Mouse (Mus musculus) olfactory bulb, adult 2 months (tissue): ENCODE measurements around the gene Trip6.

ENCODE experiments used
- CTCF ChIP-seq: fragments of 200-500 bp; IDR thresholded peaks from 2 replicates; pipeline ENCODE4 v1.5.1; 2012; ENCODE audit warnings: low read depth, mild to moderate bottlenecking, low read length, moderate library complexity; ENCODE audit not compliant: insufficient read depth
- POLR2A ChIP-seq: fragments of 200-500 bp; IDR thresholded peaks from 2 replicates; pipeline ENCODE4 v1.6.1; 2012; ENCODE audit warnings: mild to moderate bottlenecking, low read depth, low read length, moderate library complexity; ENCODE audit not compliant: insufficient read depth

GRCm38 (mm10) chr5:137337190-137337589, 23.0 kb upstream of the Trip6 start:
- TF ChIP-seq CTCF (no peak), POLR2A (no peak)
